Mouse (Mus musculus) B cell, adult (primary cell): ENCODE results near the gene Olfr720. TPM values are rescaled to one million over a fixed set of nuclear protein-coding genes. Genes with fewer than 3 reads are reported as not detected.

Experiments
- total RNA-seq: library from RNA; stranded (reverse); gene quantifications from 4 replicates; pipeline ENCODE4 v1.2.4, GENCODE M21; 2023; ENCODE audit not compliant: inconsistent age

Gene Olfr720
- not detected in 4 replicates for total RNA-seq

GRCm38 (mm10) chr14:14186738-14187137 is at the start of gene Olfr720:
TSS of gene Olfr720 (minus strand) at chr14:14186838.

Other genes with a start within 250 kb of the Olfr720 start
- gene Atxn7, start 225.4 kb downstream of the Olfr720 start, total RNA-seq, result 66.1 to 77.9 TPM (median 66.8 TPM) in 4 replicates
- 50.0 to 74.8 TPM (median 71.4 TPM) in 4 replicates for gene Thoc7, start 225.0 kb downstream of the Olfr720 start, total RNA-seq
- 102 to 113 TPM (median 105 TPM) in 4 replicates for gene Psmd6, start 65.9 kb downstream of the Olfr720 start, total RNA-seq
- gene Olfr31, start 136.0 kb upstream of the Olfr720 start, total RNA-seq, result not detected in 4 replicates
- gene Il3ra, start 159.4 kb upstream of the Olfr720 start, total RNA-seq, result 24.5 to 27.9 TPM (median 26.1 TPM) in 4 replicates
- not detected in 4 replicates for gene Olfr721-ps1, start 214.5 kb upstream of the Olfr720 start, total RNA-seq